Mouse (Mus musculus) c-Kit-positive CD71-positive TER-119-positive erythroid progenitor cells, embryonic 14.5 days (primary cell): ENCODE data around the gene Srl.
"Not testable (repeated sequence)": the region's sequence is repeated elsewhere in the genome, so short reads cannot be mapped to it uniquely, and the experiment has no call there.

Source experiments
- DNase-seq: peaks from one replicate; pipeline ENCODE4 v3.0.0-alpha.2; 2013; ENCODE audit warnings: low spot score

The Srl gene

GRCm38 (mm10) chr16:4552829-4553550 lies 11.4 kb upstream of the Srl start:
- peak; percentile 67 for DNase-seq

DNA sequence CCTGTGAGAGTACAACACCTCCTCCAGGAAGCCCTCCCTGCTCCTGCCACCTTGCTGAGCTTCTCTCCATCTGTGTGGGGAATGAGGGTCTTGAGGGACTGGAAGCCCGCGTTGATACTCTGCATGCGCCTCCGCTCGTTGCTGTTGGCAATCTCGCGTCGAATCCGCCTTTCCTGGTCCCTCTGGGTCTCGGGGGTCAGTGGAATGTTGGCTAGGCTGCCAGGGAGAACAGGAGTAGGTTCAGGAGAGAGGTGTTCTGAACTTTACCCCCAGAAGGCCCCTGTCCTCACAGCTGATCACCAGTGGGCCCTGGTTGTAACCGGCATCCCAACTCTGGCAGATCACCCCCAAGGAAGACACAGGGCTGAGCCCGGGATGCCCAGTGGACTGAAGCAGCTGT lies 10.3 kb upstream of the Srl start:
- DNase-seq = no peak

- DNase-seq = peak; percentile 64
Measured at GRCm38 (mm10) chr16:4551056-4551455, 9.4 kb upstream of the Srl start.

- no peak for DNase-seq
Measured at GRCm38 (mm10) chr16:4548953-4549688, 7.5 kb upstream of the Srl start.

GRCm38 (mm10) chr16:4547611-4548010 lies 6.0 kb upstream of the Srl start:
- no peak for DNase-seq

DNA sequence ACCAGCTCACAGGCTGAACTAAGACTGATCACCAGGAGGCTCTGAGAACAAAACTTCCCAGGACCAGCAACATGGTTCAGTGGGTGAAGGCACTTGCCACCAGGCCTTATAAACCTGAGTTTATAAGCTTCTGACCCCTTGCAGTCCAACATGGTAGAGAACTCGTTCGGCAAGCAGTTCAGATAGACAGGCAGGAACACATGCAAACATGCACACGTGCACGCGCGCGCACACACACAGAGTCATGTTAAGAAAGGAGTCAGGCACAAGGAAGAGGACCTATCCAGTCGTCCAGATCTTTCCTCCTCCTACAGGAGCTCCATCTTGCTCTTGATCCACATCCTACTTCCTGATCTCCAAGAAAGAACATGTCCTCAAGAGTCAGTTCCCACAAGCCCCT lies 5.2 kb upstream of the Srl start:
- no peak for DNase-seq

DNA sequence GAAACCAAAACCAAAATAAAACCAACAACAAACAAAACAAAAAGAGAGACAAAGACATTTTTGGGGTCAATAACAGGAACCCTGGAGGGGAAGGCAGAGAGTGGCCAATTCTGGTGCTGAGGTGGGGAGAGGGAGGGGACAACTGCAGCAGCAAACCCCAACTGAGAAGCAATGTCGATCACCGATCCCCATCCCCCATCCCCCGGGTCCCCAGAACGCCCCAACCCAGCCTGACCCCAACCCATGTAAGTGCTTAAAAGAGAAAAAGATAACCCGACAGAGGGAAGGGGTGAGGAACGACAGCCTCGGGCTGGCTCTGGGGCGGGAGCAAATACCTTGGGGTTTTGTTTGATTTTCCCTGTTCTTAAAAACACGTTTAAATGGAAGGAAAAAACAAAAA lies 3.2 kb upstream of the Srl start:
- DNase-seq = no peak

DNA sequence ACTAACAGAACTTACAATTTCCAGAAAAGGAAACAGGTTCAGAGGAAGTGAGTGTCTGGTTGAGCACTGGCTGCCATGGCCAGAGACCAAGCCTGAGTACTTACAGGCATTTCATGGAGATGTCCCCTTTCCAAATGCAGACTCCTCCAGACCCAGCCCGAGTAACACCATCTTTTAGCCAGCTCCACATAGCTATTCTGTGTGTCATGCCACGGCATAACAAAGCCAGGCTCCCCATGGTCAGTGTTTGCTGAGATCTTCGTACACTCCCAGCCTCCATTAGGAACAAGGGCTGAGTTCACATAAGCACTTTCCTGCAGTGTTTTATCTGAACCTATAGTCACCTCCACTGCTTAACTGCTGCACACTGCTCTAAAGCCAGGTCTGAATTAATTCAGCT lies 1.6 kb upstream of the Srl start:
- DNase-seq = no peak

GRCm38 (mm10) chr16:4542236-4542774 lies 689 bp upstream of the Srl start:
- DNase-seq = no peak

- DNase-seq = no peak
Measured at GRCm38 (mm10) chr16:4541033-4541432, 583 bp downstream of the Srl start.

- DNase-seq = no peak
Measured at GRCm38 (mm10) chr16:4540064-4540775, 1.4 kb downstream of the Srl start.

DNA sequence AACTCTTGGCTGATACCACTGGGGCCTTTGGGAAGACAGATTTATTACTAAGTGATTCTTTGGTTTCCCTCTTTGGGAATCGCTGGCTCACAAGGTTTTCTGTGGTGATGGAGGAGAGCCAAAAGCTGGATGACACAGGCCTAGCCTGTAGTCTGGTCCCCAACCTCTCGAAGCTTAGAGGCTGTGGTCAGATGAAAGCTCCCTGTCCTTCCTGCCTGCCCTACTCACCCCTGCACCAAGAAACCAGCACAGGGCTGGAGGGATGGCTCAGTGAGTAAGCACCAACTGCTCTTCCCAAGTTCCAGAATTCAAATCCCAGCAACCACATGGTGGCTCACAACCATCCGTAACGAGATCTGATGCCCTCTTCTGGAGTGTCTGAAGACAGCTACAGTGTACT lies 2.1 kb downstream of the Srl start:
- DNase-seq = no peak

DNA sequence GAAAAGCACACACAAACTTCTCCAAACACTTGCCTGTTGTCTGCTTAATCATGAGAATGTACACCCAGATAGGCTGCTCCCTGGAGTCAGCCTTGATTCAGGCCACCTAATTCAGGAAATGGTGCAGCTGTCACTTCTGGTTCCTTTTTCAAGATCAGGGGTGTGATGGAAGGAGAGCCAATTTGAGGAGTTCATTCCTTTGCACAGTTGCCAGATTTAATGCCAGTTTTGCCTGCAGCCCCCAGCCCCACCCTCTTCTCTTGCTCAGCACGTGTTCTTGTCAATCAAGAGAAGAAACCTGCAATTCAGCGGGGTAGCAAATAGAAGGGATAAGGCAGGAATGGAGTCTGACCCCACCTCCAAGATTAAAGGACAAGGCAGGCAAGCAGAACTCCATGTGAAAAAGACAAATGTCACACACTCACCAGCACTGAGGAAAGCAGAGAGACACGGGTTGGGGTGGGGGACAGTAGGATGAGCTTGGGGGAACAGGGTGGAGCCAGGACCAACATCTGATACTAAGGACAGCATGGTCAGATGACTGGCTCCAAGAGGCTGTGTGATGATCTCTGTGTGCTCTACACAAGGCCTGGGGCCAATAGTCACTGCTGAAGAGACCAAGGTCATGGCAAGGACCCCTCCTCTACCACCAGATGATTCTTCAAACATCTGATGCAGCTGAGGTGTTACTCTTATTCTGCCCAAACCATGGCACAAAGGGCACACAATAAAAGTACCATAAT lies 3.8 kb downstream of the Srl start:
- DNase-seq = no peak

DNA sequence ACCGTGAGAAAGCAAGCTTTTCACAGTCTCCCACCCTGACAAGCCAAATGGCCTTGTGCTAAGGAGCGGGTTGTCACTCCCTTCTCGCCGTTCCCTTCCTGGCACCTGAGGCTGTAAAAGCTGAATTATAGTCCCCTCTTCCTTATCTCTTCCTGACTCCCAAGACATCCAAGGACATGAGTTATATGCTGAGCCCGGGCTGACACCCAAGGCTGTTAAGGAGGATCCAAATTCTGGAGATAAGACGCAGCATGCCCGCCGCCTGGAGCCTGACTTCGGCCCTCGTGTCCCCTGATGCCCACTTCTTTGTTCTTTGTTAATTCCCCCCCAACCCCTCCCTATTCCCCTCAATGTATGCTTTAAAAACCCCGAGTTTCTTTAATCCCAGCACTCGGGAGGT lies 14.2 kb downstream of the Srl start:
- not testable (repeated sequence) for DNase-seq

- no peak for DNase-seq
Measured at GRCm38 (mm10) chr16:4523313-4524004, 18.2 kb downstream of the Srl start.

DNA sequence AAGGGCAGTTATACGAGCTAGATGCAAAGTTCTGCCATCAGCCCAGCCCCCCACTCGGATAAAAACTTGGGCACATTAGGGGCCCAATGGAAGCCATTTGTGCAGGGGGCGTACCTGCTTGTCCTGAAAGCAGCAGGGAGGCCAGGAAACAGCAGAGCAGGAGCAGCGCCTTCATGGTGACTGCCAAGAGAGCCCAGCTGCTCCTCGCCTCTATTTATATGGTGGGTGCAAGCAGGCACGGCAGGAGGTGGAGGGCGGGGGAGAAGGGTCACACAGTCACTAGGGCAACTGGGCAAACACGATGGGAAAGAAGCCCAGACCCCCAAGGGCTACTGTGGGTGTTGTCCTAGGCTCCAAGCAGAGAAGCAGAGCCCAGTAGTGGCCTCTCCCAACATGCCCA lies 18.7 kb downstream of the Srl start:
- DNase-seq = no peak

GRCm38 (mm10) chr16:4521735-4522530 lies 19.7 kb downstream of the Srl start:
- no peak for DNase-seq

GRCm38 (mm10) chr16:4521074-4521667 lies 20.4 kb downstream of the Srl start:
- DNase-seq = no peak

DNA sequence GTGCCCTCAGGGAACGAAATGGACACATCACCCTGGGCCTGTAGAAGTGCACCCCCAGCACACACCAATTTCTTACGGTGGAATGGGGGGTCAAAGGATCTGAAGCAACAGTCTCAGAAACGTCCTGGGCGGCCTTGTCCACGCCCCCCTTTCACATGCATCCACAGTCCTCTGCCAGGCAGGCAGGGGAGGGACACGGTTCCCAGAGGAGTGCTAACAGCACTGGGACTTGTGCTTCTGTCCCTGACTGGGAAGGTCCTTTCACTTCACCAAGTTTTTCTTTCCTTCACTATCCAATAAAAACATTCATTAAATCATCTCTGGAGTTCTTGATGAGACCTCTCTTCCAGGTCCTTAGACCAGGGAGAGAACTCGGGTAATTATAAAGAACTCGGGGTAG lies 20.9 kb downstream of the Srl start:
- no peak for DNase-seq

DNA sequence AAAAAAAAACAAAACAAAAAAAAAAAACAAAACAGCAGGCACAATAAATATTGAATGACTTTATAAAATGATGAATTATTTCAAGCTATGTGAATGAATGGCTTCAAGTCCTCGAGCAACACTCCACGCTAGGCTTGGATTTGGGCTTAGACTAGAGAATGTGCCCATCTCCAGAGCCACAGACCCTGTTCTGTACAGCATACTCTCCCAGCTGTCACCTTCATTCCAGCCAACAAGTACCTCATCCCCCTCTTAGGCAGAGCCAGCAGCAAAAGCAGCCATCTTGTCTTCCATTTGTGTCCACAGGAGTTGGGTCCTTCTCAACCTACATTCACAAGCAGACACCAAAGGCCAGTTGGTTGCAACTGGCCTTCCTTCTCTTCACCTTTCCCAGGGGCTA lies 21.8 kb downstream of the Srl start:
- no peak for DNase-seq
